In genomic region chr13:73446943-73447342, GRCm38 (mm10) we compare ENCODE assay signal across 8 mouse cellular contexts. TPM values are rescaled to one million over a fixed set of nuclear protein-coding genes. Genes with fewer than 3 reads are reported as not detected.
DNase-seq lines count a peak whose midpoint lies in the region; ATAC-seq lines count a peak whose summit lies in the region.

No protein-coding gene starts in this region.

- DNase-seq in 3134 (ENCODE audit: extremely low read depth, insufficient read length, low spot score): peak; percentile 39
- DNase-seq in NIH3T3 (ENCODE audit: low read depth): peak; percentile 63
- peak; percentile 45 for DNase-seq in gastrocnemius, postnatal 25 days
- DNase-seq in layer of hippocampus, adult 18-20 months (ENCODE audit: low spot score in 2 of 2): peak; percentile 21 to 62
- DNase-seq in skeletal muscle tissue, adult 2 months (ENCODE audit: low read depth, low spot score): peak; percentile 26
- no peak for DNase-seq in adrenal gland, adult 2 months
- no peak for DNase-seq in kidney, adult 11 months

- H3K4me1 ChIP-seq in liver, embryonic 15.5 days (replicated peaks): peaks cover 77% of the 10 kb centered on the region

- H3K27ac ChIP-seq in liver, embryonic 15.5 days (replicated peaks): peak overlapping the region; percentile 99

- H3K27me3 ChIP-seq in liver, embryonic 15.5 days: no peaks in the 10 kb centered on the region

- peak overlapping the region; percentile 47 for H3K9ac ChIP-seq in liver, embryonic 15.5 days

- no peak overlapping the region for H3K4me3 ChIP-seq in liver, embryonic 15.5 days (replicated peaks)

- no peak for ATAC-seq in liver, embryonic 15.5 days (ENCODE audit: insufficient read depth)

- H3K36me3 ChIP-seq in liver, embryonic 15.5 days (replicated peaks): no peaks in the 10 kb centered on the region

- H3K9me3 ChIP-seq in liver, embryonic 15.5 days (replicated peaks): no peaks in the 10 kb centered on the region

- 54% methylated on average over 7 of the region's 7 CpGs for WGBS in liver, embryonic 15.5 days (ENCODE audit: insufficient replicate concordance)

- H3K4me2 ChIP-seq in liver, embryonic 15.5 days: peak overlapping the region; percentile 64

RNA-seq across cellular contexts. Expression of gene Lpcat1, which starts 20.1 kb away (rescaled TPM):
- 1 to 10 TPM; 2.8 to 3.5 TPM for total RNA-seq in gastrocnemius, postnatal 25 days (2021)
- total RNA-seq in layer of hippocampus, adult 18-20 months (2021): 10 to 100 TPM; 35.0 to 37.7 TPM
- polyA plus RNA-seq in liver, embryonic 15.5 days (2015; fragmentation: Nextera tagmentation; extraction: Ambion mirVana): 73.8 and 78.2 TPM in 2 replicates
- 10 to 100 TPM; 11.8 to 17.3 TPM for total RNA-seq in adrenal gland, adult 2 months (2021)
- 20.3 and 23.4 TPM in 2 replicates for polyA plus RNA-seq in adrenal gland, adult 2 months (2012; rRNA removed)

Comparison
In these comparisons a context has a peak if more than half of its experiments do, and no peak if none do; other contexts are left out.
1. DNase-seq: peak in 3134 (single experiment), NIH3T3 (single experiment), gastrocnemius, postnatal 25 days (single experiment), layer of hippocampus, adult 18-20 months (2 of 2) and skeletal muscle tissue, adult 2 months (single experiment); none in adrenal gland, adult 2 months (single experiment) and kidney, adult 11 months (single experiment).